Mouse (Mus musculus) heart, adult 18-20 months (tissue): ENCODE data around the gene Pdcd1. TPM values are rescaled to one million over a fixed set of nuclear protein-coding genes. Genes with fewer than 3 reads are reported as not detected.
"Not testable (repeated sequence)": the region's sequence is repeated elsewhere in the genome, so short reads cannot be mapped to it uniquely, and the experiment has no call there.

Experiments used
- DNase-seq, 2 experiments: peaks; one replicate each; pipeline ENCODE4 v3.0.0; 2021 to 2022; ENCODE audit warnings: mixed read lengths in 1 of 2
- total RNA-seq, 2 experiments: library from RNA; stranded (reverse); gene quantifications; 2 replicates each; pipeline ENCODE4 v1.2.3; 2021

Pdcd1 gene
- total RNA-seq, 2 experiments from 2014 or later = 0.15 TPM; not detected in 1

- DNase-seq = no peak
Measured at GRCm38 (mm10) chr1:94028741-94029140, 23.6 kb downstream of the Pdcd1 start.

- DNase-seq = no peak
Measured at GRCm38 (mm10) chr1:94027506-94028108, 24.7 kb downstream of the Pdcd1 start.

GRCm38 (mm10) chr1:94020151-94020550 is 32.2 kb downstream of the Pdcd1 start, which contains the start of gene Neu4:
Gene Neu4, plus strand, starts transcription at chr1:94020451.
- DNase-seq = no peak

GRCm38 (mm10) chr1:94011643-94012042 is 40.7 kb downstream of the Pdcd1 start:
- no peak for DNase-seq

- not testable (repeated sequence) for DNase-seq
Measured at GRCm38 (mm10) chr1:94008826-94009225, 43.5 kb downstream of the Pdcd1 start.

GRCm38 (mm10) chr1:94005954-94006506 is 46.3 kb downstream of the Pdcd1 start:
- not testable (repeated sequence) for DNase-seq

GRCm38 (mm10) chr1:94001023-94001422 is 51.3 kb downstream of the Pdcd1 start:
- no peak for DNase-seq

GRCm38 (mm10) chr1:93991491-93991890 is 60.9 kb downstream of the Pdcd1 start:
- DNase-seq = not testable (repeated sequence)

GRCm38 (mm10) chr1:93991068-93991467 is 61.3 kb downstream of the Pdcd1 start:
- DNase-seq = not testable (repeated sequence)

- not testable (repeated sequence) for DNase-seq
Measured at GRCm38 (mm10) chr1:93990209-93990608, 62.1 kb downstream of the Pdcd1 start, which contains the start of gene Gal3st2c. Gene Gal3st2c, plus strand, starts transcription at chr1:93990509.

- DNase-seq = no peak
Measured at GRCm38 (mm10) chr1:93988786-93989185, 63.6 kb downstream of the Pdcd1 start.

Other genes starting within 250 kb of the Pdcd1 start
- gene Ing5, start 248.6 kb downstream of the Pdcd1 start, total RNA-seq = 10 to 100 TPM; 10.9 to 13.4 TPM
- 10 to 100 TPM; 42.3 to 50.3 TPM for gene D2hgdh, start 227.6 kb downstream of the Pdcd1 start, total RNA-seq
- under 1 TPM in 1 of 2 experiments, not detected in 1; 0.54 TPM for gene Gal3st2, start 191.2 kb downstream of the Pdcd1 start, total RNA-seq
- gene Gal3st2b, start 134.2 kb downstream of the Pdcd1 start, total RNA-seq = under 1 TPM; 0.67 to 0.69 TPM
- 1 to 10 TPM; 1.1 TPM for gene Gal3st2c, start 62.0 kb downstream of the Pdcd1 start, total RNA-seq
- gene Neu4, start 32.1 kb downstream of the Pdcd1 start, total RNA-seq = not detected